Mouse (Mus musculus) heart, postnatal 0 days (tissue): ENCODE measurements around the gene Coasy. TPM values are rescaled to one million over a fixed set of nuclear protein-coding genes. Genes with fewer than 3 reads are reported as not detected.

Experiments
- ATAC-seq: fragments of 200-750 bp; cut with Nextera tagmentation; 2 replicates; pipeline ENCODE4 v1.8.0; 2017; ENCODE audit warnings: low read depth, moderate number of reproducible peaks, moderate library complexity; ENCODE audit not compliant: insufficient read depth
- DNase-seq: peaks from one replicate; pipeline ENCODE4 v3.0.0-alpha.2; 2016; ENCODE audit warnings: low spot score
- H3K27ac ChIP-seq: fragments of 300-500 bp; sonication (generic); 2 replicates; pipeline ENCODE4 v1.5.1; 2014; ENCODE audit warnings: low read depth, mild to moderate bottlenecking
- H3K27me3 ChIP-seq: fragments of 300-500 bp; sonication (generic); 2 replicates; pipeline ENCODE4 v1.6.1; 2014; ENCODE audit warnings: low read length, mixed read lengths; ENCODE audit not compliant: control insufficient read depth, insufficient read depth
- H3K36me3 ChIP-seq: fragments of 300-500 bp; sonication (generic); replicated peaks from 2 replicates; pipeline ENCODE4 v1.6.1; 2014; ENCODE audit warnings: low read length, mixed read lengths; ENCODE audit not compliant: control insufficient read depth, insufficient read depth
- H3K4me1 ChIP-seq: fragments of 300-500 bp; sonication (generic); 2 replicates; pipeline ENCODE4 v1.6.1; 2014; ENCODE audit warnings: antibody characterized with exemption; ENCODE audit not compliant: control insufficient read depth, insufficient read depth
- H3K4me2 ChIP-seq: fragments of 300-500 bp; sonication (generic); 2 replicates; pipeline ENCODE4 v1.6.1; 2014; ENCODE audit warnings: low read depth, mild to moderate bottlenecking, low read length, moderate library complexity
- H3K4me3 ChIP-seq: fragments of 300-500 bp; sonication (generic); 2 replicates; pipeline ENCODE4 v1.5.1; 2014; ENCODE audit warnings: low read depth, low read length
- H3K9ac ChIP-seq: fragments of 300-500 bp; sonication (generic); replicated peaks from 2 replicates; pipeline ENCODE4 v1.6.1; 2014; ENCODE audit warnings: low read depth, low read length, mixed read lengths
- H3K9me3 ChIP-seq: fragments of 300-500 bp; sonication (generic); replicated peaks from 2 replicates; pipeline ENCODE4 v1.6.1; 2016; ENCODE audit warnings: low read length; ENCODE audit not compliant: control insufficient read depth
- CTCF ChIP-seq: IDR thresholded peaks from 2 replicates; pipeline ENCODE4 v1.5.1; 2016; ENCODE audit warnings: antibody characterized with exemption, control low read depth, low read depth
- EP300 ChIP-seq: IDR thresholded peaks from 2 replicates; pipeline ENCODE4 v1.6.1; 2016; ENCODE audit warnings: antibody characterized with exemption, low read depth
- WGBS: fragments of 180-500 bp; shearing (Covaris S2); extraction: QIAGEN DNeasy Blood & Tissue Kit; methylation state at CpG from one replicate; pipeline ENCODE4 v1.1.7; 2014; 5-methylcytosine and 5-hydroxymethylcytosine counted together
- polyA plus RNA-seq: library from polyadenylated mRNA; unstranded; fragments of >200 nt; fragmentation: Nextera tagmentation; extraction: Ambion mirVana; gene quantifications from 2 replicates; pipeline ENCODE4 v1.2.1, GENCODE M21; 2015
- total RNA-seq: library from RNA; depleted of rRNA; stranded (reverse); fragments of >200 nt; gene quantifications from 2 replicates; pipeline ENCODE4 v1.2.3, GENCODE M21; 2014; ENCODE audit warnings: low replicate concordance

The Coasy gene
- total and polyA plus RNA-seq, 2 experiments from 2014 or later, result 26.9 to 64.1 TPM

DNA sequence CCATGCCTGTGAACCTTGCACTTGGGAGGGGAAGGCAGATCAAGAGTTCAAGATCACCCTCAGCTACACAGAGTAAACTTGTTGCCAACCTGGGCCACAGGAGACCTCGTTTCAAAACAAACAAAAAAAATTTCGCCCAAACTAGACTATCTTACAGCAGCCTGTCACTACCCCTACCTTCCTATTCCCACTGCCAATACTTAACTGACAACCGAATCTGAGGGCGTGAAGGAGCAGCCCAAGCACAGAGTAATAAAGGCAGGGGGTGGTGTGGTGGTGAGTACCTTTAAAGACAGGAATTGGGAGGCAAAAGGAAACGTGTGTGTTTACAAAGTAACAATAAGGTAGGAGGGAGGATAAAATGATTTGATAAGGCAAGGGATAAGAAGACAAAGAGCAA is 28.3 kb downstream of the Coasy start:
- ATAC-seq (no peak), DNase-seq (no peak)
- Histone ChIP-seq H3K9me3 (no peaks in the 10 kb centered on the region), H3K36me3 (peaks cover 6% of the 10 kb centered on the region; the same call in 1 of the 2 replicates), H3K4me2 (no peak overlapping the region), H3K4me1 (no peaks in the 10 kb centered on the region), H3K4me3 (no peak overlapping the region), H3K9ac (no peak overlapping the region), H3K27ac (no peak overlapping the region), H3K27me3 (no peaks in the 10 kb centered on the region)
- TF ChIP-seq CTCF, result no peak
- TF ChIP-seq EP300, result no peak
- WGBS, result 58% methylated on average over 5 of the region's 5 CpGs

DNA sequence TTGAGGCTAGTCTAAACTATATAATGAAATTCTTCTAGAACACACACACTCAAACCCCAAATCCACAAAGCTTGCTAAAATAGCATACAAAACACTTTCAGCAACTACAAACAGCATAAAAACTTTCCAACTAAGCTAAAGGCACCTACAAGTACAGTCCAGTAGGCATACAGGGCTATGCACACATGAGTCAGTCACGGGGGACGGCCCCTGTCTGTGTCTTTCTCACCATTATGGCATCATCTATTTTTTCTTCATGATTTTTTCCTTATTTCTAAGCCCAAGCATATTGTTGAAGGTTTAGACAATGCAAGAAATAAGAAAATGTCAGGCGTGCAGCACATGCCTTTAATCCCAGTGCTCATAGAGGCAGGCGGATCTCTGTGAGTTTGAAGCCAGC is 28.8 kb downstream of the Coasy start:
- 90% methylated on average over 4 of the region's 4 CpGs for WGBS
- Histone ChIP-seq H3K4me3 (no peak overlapping the region), H3K36me3 (peaks cover 6% of the 10 kb centered on the region), H3K27ac (no peak overlapping the region), H3K4me2 (no peak overlapping the region), H3K4me1 (no peaks in the 10 kb centered on the region), H3K9ac (no peak overlapping the region), H3K27me3 (no peaks in the 10 kb centered on the region), H3K9me3 (no peaks in the 10 kb centered on the region)
- ATAC-seq, result no peak
- TF ChIP-seq CTCF (no peak), EP300 (no peak)
- DNase-seq, result no peak

DNA sequence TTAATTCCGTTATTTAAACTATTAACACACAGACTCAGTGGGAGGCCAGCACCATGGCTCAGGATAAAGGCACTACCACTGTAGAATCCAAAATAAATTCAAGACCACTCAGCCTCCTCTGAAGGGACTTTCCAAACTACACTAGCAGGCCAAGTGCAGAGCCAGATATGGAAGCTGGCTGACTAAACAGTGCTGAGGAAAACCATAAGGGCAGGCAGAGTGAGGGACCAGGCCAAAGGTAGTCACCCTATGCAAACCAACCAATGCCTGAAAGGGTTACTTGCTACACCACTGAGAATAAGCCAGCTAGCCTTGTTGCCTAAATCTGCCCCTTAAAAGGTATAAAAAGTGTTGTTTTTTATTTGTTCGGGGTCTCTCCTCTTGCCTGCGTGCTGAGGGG is 29.8 kb downstream of the Coasy start:
- H3K27me3 ChIP-seq, result no peaks in the 10 kb centered on the region
- 92% methylated on average over 3 of the region's 3 CpGs for WGBS
- DNase-seq, result no peak
- no peaks in the 10 kb centered on the region for H3K4me1 ChIP-seq
- H3K9ac ChIP-seq, result no peak overlapping the region
- no peak for ATAC-seq
- no peak for TF ChIP-seq EP300
- TF ChIP-seq CTCF, result no peak
- no peak overlapping the region for H3K4me2 ChIP-seq
- no peak overlapping the region for H3K4me3 ChIP-seq
- peaks cover 6% of the 10 kb centered on the region for H3K36me3 ChIP-seq
- H3K9me3 ChIP-seq, result no peaks in the 10 kb centered on the region
- no peak overlapping the region for H3K27ac ChIP-seq

GRCm38 (mm10) chr11:101115564-101115963 is 33.2 kb downstream of the Coasy start:
- no peak overlapping the region for H3K27ac ChIP-seq
- H3K4me2 ChIP-seq, result no peak overlapping the region
- no peaks in the 10 kb centered on the region for H3K27me3 ChIP-seq
- ATAC-seq (no peak), DNase-seq (no peak)
- H3K9ac ChIP-seq, result no peak overlapping the region
- peaks cover 6% of the 10 kb centered on the region for H3K36me3 ChIP-seq
- no peak overlapping the region for H3K4me3 ChIP-seq
- 74% methylated on average over 2 of the region's 2 CpGs for whole genome bisulfite sequencing
- no peak for TF ChIP-seq CTCF
- no peak for TF ChIP-seq EP300
- H3K4me1 ChIP-seq, result peaks cover 16% of the 10 kb centered on the region
- H3K9me3 ChIP-seq, result no peaks in the 10 kb centered on the region

GRCm38 (mm10) chr11:101118105-101118504 is 35.7 kb downstream of the Coasy start:
- WGBS, result 27% methylated on average over 4 of the region's 4 CpGs
- ATAC-seq, result no peak

GRCm38 (mm10) chr11:101119131-101119760 is 36.9 kb downstream of the Coasy start:
- Histone ChIP-seq H3K9me3 (no peaks in the 10 kb centered on the region), H3K4me3 (peak overlapping the region; percentile 74), H3K27me3 (no peaks in the 10 kb centered on the region), H3K36me3 (peaks cover 18% of the 10 kb centered on the region), H3K4me1 (peaks cover 24% of the 10 kb centered on the region), H3K9ac (peak overlapping the region; percentile 88), H3K4me2 (peak overlapping the region; percentile 84), H3K27ac (peak overlapping the region; percentile 89)
- under 1% methylated on average over 34 of the region's 39 CpGs for WGBS
- DNase-seq, result no peak
- ATAC-seq, result peak; percentile 73
- TF ChIP-seq EP300, result no peak
- peak; percentile 25 for TF ChIP-seq CTCF

More at GRCm38 (mm10) chr11:101118105-101118504, 35.7 kb downstream of the Coasy start:
- Histone ChIP-seq H3K4me1 (peaks cover 24% of the 10 kb centered on the region), H3K4me3 (peak overlapping the region; percentile 74), H3K4me2 (peak overlapping the region; percentile 84), H3K27me3 (no peaks in the 10 kb centered on the region), H3K9me3 (no peaks in the 10 kb centered on the region), H3K36me3 (peaks cover 13% of the 10 kb centered on the region), H3K9ac (peak overlapping the region; percentile 88; the same call in 1 of the 2 replicates), H3K27ac (peak overlapping the region; percentile 89; the same call in 1 of the 2 replicates)
- DNase-seq, result no peak
- TF ChIP-seq CTCF (no peak), EP300 (no peak)
